Mouse (Mus musculus): Measurements from ENCODE around the gene Lpar5.

DNA sequence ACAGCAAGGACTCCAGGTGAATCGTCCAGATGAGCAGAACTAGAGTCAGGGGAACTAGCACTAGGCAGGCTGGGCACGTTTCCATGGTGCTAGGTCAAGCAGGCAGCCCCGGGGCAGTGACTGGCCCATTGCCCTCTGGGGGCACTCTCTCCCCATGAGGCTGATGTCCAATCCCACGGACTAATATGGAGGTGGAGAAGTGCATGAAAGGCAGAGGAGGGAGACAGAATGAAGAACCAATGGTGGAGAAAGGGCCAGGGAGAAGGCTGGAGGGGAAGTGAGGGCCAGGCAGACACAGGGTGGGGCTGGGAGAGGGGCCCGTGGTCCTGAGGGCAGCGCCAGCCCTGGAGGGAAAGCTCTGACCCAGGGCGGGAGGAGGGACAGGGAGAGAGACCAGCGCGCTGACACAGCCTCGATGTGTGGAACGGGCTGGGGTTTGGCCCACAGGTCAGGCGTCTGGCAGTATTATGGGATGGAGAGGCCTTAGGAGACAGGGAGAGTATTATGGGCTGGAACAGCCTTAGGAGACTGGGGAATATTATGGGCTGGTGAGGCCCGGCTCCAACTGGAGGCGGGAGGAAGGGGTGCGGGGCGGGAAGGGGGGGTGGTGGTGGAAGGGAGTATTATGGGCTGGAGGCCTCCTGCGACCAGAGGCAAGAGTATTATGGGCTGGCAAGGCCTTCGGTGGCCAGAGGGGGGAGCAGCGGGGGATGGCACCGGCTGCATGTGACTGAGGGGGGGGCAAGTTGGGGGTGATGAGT, 21.0 kb downstream of the Lpar5 start:
- TF ChIP-seq POLR2A (IDR thresholded peaks at IDR 0.05; ENCODE audit: insufficient read depth, low read depth, low read length) (no peak), CTCF (IDR thresholded peaks at IDR 0.05; ENCODE audit: insufficient read depth, low read depth, low read length) (no peak)

Measured in olfactory bulb, adult 2 months (tissue).